Mouse (Mus musculus) mouse embryonic stem cell (cell line): Measurements from ENCODE around the gene Ciao1.
"Not testable (repeated sequence)": the region's sequence is repeated elsewhere in the genome, so short reads cannot be mapped to it uniquely, and the experiment has no call there.

Experiments
- in situ Hi-C, 2 experiments: fragments of 300-500 bp; cut with MboI; formaldehyde crosslinking; loops; 1 replicate in 1 of 2; 3 replicates in 1 of 2; pipeline ENCODE4 v1.14.3; 2019 to 2020; ENCODE audit warnings: low sequenced_read_pairs in 2 of 2, low pct_unique_long_range_greater_than_20kb in 1 of 2, mixed read lengths in 1 of 2; ENCODE audit not compliant: unreplicated experiment in 1 of 2

Ciao1 gene

DNA sequence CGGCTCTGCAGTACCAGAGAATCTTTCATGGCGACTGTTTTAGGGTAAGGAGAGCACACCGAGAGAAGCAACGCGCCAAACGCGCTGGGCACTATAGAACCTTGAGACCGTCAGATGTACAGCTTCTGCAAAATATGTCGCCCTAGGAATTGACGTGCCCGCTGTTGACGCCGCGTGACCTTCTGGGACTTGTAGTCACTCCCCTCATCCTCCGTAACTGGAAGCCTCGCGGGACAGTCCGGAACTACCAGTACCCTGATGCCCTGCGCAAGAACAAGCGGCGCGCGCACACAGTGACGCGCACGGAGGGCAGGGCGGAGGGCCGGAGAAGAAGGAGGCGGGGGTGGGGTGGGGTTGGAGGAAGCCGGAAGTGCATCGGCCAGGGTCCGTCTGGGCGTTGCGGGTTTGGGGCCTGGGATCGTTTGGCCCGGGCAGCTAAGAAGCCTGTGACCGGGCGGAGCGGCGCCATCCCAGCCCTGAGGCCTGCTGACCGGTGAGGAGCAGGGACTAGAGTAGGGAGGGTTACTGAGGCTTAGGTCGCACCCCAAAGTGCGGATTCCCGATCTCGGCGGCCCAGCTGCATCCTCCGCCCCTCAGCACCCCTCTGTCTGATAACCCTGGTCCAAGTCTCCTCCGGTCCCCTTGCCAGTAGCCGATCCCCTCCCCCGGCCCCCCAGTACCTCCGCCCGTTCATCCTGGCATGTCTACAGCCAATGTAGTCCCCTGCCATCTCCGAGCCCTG, at the start of gene Ciao1, which contains the start of gene Tmem127:
TSS of gene Ciao1 (minus strand) at position 225 of the 742 bp plus-strand sequence.
TSS of gene Tmem127 (plus strand) at position 317 of the 742 bp plus-strand sequence.
- in situ Hi-C loops: loop anchor here (5.0 to 25.0 kb wide), 4 partner anchors 40 to 1415 kb away; partner anchors contain the start of genes 1810024B03Rik (in 1 of the 2) and Snrnp200 (in 1 of the 2)

DNA sequence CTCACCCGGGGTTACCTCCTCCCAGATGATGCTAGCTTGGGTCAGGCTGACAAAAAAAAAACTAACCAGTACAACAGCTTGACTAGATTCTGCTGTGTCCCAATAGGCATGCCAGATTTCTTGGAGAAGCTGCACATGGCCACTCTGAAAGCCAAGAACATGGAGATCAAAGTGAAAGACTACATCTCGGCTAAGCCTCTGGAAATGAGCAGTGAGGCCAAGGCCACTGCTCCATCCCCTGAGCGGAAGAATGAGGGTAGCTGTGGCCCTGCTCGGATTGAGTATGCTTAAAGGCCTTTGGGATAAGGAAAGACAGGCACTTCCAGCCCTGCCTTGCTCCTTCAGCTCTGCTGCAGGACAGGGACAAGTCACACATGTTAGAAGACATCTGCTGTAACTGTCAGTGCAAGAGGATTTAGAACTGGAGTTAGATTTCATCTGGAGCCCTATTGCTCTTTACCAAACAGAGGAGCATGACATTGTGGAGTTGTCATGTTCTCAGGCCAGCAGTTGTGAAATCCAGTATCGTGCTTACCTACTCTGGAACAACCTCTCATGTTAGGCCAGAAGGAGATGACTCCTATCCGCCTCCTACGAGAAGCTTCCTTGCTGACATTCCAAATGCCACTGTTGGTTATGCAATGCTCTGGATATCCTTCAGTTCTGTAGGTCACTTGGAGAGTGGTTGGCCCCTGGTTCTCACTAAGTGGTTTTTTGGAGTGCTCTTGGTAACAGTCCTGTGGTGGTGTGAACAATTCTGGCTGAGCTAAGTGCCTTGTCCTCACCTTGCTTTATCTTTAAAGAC, 49.6 kb upstream of the Ciao1 start:
- in situ Hi-C loops: no loop called here

DNA sequence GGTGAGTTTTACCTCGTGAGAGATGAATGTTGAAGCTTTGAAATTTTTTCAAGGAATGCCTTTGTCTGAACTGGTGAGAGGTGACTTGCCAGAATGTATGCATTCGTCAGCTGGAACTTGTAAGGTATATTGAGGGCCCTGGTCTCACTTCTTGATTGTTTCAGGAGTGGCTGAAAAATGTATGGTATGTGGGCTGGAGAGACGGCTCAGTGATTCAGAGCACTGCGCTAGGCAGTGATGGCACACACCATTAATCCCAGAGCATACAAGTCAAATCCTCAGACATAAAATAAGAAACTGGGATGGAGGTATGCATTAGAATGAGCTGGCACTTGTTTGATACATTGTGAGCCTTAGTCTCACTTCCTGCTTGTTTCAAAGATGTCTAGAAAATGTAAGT, 44.6 kb upstream of the Ciao1 start:
- in situ Hi-C loops: no loop called here

DNA sequence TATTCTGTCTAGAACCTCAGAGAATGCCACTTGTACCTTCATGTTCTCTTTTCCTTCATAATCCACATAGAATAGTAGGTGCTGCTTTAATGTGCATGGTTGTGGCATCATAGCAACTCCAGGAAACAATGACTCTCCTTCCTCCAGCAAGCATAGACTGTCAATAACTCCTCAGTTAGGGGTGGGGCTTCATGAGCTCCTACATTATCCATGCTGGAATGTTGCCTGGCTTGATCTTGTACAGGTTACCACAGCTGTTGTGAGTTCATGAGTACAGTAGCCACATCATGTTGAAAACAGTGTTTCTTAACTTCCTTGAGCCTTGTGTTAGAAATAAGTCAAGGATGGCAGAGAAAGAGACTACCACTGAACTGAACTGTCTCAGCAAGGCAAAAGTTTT, 30.5 kb upstream of the Ciao1 start:
- in situ Hi-C loops: no loop called here

DNA sequence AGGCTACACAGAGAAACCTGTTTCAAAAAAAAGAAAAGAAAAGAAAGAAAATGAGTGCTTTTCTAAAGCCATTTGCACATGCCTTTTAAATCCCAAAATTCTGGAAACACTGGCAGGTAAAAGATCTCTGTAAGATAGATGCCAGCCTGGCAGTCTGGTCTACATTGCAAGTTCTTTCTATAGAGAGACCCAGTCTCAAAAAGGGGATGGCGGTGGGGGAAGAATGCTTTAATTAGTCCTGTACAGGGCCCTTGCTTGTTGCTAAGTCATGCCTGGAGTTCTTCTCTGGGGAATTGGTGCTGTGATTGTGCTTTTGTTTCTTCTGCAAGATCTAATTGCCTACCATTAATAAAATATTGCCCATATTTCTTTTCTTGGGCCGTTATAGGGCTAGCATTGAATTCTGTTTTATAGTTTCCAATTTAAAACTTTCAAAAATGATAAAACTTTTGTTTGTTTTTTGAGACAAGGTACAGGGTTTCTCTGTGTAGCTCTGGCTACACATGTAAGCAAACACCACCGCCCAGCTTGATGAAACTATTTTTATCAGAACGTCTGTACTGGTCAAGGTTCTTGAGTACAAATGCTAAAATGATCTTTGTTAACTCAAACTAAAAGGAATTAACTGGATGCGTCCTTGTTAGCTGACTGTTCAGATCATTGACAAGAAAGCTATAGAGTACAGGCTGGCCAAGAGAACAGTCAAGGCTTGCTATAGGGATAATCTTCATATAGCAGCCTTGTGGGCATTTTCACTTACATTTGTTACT, 28.1 kb upstream of the Ciao1 start:
- in situ Hi-C loops: no loop called here

DNA sequence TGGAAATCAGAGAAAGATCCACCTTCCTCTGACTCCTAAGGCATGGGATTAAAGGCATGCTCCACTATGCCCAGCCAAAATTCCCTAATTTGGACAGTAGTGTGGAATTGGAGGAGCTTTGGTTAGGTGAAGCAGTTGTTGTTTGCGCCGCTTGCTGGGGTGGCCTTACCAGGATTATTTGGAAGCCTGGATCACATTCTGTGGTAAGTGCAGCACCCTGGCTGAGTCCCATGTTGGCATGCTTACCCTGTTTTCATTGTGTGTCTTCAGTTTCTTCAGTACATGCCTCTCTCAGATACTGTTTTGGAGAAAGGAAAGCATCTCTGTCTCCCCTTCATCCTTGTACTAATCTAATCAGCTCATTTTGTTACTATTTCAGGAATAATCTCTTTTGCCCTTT, 27.0 kb upstream of the Ciao1 start:
- in situ Hi-C loops: no loop called here

DNA sequence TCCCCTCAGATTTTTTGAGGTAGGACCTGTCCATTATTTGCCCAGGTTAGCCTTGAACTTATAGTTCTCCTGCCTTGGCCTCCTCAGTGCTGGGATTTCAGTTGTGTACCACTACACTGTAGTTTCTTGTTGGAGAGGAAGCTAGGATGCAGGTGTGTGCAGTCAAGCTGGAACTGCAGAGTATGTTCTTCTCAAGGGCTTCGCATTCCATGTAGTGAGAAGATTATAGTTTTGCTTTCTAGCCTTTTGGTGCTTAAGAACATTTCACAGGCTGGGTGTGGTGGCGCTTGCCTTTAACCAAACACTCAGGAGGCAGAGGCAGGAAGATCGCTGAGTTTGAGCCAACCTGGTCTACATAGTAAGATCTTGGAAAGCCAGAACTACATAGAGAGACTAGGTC, 25.2 kb upstream of the Ciao1 start:
- in situ Hi-C loops: no loop called here

DNA sequence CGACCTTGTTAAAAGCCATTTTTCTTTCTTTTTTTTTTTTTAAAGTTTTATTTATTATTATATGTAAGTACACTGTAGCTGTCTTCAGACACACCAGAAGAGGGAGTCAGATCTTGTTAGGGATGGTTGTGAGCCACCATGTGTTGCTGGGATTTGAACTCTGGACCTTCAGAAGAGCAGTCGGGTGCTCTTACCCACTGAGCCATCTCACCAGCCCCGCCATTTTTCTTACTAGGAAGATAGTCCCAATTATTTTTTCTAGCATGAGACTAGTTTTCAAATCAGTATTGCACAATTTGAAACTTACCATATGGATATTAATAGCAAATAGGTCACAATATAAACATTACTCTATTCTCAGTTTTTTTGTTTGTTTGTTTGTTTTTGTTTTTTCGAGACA, 24.4 kb upstream of the Ciao1 start:
- in situ Hi-C loops: not testable (repeated sequence)

DNA sequence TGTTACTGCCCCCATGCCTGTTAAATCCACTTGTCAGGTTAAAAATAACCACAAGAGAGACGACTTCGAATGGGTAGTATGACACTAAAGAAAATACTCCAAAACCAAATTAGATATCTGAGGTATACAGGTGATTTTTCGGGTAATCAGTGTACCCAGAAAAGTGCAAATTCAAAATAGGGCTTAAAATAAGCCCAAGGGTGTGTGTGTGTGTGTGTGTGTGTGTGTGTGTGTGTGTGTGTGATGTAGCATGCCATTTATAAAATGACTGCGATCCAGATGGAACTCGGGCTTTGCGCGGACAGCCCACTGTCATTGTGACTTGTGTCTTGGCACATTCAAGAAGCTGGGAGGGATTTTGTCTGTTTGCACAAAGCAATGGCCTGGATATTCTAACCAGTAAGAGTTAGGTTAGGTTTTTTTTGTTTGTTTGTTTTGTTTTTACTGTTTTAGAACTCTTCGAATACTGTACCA, 23.5 kb upstream of the Ciao1 start:
- in situ Hi-C loops: no loop called here

DNA sequence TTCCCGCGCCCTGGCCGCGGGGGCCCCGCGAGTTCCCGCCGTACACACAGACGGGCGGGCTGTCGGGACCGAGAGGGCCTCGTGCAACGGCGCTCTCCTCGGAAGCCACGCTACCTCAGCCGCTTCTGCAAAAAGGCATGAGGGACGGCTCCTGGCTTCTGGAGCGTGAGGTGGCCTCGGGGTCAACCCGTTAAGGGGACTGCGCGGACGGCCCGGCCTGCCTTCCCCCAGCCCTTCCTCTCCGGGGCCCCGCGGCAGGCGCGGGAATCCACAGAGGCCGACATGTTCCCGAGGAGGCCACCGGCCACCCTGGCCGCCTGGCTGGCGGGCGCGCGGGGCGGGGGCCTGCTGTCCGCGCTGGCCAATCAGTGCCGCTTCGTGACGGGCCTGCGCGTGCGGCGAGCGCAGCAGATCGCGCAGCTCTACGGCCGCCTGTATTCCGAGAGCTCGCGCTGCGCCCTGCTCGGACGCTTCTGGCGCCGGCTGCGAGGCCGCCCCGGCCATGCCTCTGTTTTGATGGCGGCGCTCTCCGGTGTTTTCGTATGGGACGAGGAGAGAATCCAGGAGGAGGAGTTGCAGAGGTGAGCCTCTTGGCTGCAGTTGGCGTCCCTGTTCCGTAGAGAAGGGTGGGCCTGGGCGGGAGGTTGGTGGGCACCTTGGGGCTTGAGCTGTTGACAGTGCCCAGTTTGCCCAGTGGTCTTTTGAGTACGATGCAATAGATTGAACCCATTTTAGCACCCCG, 22.9 kb upstream of the Ciao1 start:
- in situ Hi-C loops: no loop called here

DNA sequence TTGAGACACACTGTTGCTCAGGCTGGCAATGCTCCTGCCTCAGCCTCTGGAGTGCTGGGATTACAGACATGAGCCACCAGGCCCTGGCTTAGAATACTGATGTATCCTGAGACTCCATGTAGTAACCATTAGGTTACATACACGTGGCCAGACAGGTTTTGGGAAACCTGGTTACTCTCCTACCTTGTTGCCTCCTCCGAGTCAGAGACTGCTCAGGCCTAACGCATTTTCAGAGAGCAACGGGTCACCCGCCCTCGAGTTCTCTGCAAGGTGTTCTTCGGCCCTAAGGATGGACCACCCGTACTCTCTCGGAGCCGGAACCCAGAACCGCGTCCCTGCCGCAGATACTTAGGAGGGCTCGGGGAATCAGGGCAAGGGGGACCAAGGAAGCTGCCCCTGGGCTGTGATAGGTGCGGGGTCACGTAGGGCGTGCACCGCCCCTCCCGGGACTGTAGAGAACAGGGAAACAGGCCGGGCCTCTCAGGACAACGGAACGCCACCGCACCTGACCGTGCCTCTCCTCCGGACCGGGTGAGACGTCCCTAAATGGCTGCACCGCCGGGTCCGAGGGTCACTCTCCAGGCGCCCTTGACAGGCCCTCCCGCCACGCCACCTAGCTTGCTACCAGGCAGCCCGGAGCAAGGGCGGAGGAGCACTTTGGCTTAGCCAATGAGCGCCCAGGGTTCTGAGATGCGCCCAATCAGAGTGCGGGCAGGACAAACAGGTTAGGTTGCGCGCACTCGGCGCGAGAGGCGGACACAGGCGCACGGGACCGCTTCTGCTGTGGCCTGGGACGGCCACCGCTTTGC, 22.1 kb upstream of the Ciao1 start, which contains the start of gene Stard7:
TSS of gene Stard7 (plus strand) at position 728 of the 809 bp plus-strand sequence.
- in situ Hi-C loops: no loop called here

DNA sequence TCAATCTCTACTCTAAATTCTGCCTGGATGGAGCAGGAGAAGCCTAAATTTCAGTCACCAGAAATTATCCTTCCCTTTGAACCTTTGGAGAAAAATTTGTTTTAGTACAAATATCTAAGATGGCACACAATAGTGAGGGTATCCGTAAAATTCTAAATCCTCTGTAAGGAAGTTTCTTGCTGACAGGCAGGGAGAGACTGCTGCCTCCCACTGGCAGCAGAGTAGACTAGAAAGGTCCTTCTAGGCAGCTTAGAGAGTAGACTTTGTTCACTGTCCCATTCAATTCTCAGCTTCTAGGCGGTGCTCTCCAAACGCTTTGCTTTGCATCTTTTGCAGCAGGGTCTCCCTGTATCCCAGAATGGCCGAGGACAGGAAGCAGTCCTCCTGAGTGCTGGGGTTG, 20.2 kb upstream of the Ciao1 start:
- in situ Hi-C loops: no loop called here

DNA sequence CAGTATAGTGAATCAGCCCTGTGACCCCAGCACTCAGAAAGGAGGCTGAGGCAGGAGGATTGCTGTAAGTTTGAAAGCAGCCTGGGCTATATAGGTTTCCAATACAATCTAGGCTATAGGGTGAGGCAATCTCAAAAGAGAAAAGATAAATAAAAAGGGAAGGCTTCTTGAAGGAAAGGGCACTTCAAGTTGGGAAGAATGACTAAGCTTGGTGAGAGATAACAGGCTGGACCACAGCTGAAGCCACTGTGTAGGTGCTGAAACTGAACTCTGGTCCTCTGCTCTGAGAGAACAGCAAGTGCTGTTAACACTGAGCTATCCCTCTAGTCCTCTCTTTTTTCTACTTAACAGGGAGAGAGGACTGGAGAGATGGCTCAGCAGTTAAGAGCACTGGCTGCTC, 14.9 kb upstream of the Ciao1 start:
- in situ Hi-C loops: no loop called here

DNA sequence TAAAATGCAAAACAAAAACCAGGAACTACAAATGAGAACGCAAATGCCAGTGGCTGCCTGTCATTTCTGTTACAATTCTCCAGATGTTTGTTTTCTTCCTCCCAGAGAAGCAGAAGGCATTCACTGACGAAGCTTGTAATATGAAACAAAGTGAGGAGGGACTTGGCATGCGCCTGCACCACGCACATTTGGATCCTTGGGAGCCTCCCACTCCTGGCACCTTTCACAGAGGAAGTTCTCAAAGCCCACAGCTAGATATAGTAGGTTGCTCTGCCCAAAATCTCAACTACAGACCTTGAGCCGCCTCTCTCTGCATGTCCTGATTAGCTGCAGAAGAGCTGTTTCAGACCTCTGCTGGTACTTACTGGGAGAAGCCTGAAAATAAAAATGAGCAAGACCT, 11.7 kb upstream of the Ciao1 start:
- in situ Hi-C loops: no loop called here

DNA sequence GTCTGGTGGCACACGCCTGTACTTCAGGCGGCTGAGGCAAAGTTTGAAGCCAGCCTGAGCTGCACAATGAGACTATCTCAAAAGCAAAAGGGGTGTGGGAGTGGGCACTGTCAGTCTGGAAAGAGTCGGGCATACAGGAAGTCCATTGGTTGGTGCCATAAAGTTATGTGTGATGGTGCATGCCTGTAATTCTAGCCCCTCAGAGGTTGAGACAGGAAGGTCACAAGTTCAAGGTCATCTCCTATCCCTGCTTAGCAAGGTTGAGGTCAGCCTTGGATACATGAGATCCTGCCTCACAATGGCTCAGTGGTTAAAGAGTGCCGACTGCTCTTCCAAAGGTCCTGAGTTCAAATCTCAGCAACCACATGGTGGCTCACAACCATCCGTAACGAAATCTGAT, 7.7 kb upstream of the Ciao1 start:
- in situ Hi-C loops: no loop called here

DNA sequence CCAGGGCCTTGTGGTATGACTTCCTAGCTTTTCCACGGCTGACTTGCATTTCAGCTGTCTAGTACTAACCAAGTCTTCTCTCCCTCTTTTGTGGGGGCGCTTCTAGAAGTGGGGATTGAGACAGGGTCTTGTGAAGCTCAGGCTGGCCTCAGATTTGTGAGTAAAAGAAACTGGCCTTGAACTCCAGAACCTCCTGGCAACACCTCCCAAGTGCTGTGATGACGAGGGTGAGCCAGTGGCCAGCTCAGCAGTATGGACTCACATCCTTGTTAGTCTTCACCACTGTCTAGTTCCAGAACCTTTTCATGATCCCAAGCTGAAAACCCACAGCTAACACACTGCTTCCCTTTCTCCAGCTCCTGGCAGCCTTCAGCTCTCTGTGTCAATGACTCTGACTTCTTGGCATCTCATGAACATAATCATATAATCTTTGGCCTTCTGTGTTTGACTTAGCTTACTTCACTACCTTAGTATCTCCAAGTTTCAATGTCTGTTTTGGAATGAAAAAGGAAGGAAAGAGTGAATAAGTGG, 7.1 kb upstream of the Ciao1 start:
- in situ Hi-C loops: no loop called here

DNA sequence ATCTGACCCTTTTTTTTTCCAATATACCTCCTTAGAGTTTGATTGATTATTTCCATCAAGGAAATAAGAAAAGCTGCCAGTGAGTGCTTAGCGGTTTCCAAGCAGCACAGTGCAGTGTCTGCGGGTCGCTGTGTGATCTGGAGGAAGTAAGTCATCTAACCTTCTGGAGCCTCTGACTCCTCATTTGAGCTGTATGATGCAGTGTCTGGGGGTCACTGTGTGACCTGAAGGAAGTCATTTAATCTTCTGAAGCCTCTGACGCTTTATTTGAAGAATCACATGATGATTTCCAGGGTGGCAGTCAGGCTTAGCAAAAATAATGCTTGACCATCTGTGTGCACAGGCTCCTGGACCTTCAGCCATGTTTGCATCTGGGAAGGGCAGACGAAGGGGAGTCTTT, 5.2 kb upstream of the Ciao1 start:
- in situ Hi-C loops: no loop called here
